Mouse (Mus musculus): ENCODE data around the gene 4930469K13Rik. TPM values are rescaled to one million over a fixed set of nuclear protein-coding genes. Genes with fewer than 3 reads are reported as not detected.

The 4930469K13Rik gene
- polyA plus RNA-seq, 1 experiment from 2014 or later: not detected

DNA sequence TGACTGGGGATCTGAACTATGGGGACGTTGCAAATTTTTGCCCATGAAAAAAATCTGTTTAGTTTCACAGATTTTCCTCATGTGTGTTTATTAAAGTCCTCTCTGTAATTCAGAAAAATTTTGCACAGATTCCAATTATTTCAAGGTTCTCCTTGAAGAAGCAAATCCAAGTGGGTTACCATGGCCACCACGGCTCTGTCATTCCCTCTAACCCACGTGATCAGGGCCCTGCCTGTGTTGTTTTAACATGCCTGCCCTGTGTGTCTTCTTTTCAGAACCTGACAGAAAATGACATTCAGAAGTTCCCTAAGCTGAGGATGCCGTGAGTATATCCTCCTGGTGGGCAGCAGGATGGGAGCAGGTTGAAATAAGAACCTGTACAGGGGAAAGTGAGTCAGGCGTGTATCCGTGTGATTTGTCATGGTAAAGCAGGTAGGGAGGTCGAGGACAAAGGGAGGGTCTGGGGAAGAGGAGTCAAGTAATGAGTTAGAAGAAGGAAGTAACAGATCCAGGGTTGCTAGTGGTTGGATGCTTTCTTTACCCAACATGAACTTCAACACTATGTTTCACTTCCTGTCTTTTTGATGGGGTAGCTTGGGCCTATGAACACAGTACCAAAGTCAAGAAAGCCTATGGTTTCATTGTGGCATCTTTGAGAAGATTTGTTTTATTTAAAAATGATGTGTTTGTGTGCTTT, 44.2 kb downstream of the 4930469K13Rik start:
- Histone ChIP-seq H3K9me3 (ENCODE audit: control insufficient read depth, low read length) (no peaks in the 10 kb centered on the region), H3K27me3 (replicated peaks; ENCODE audit: control insufficient read depth, insufficient read depth, low read length) (no peaks in the 10 kb centered on the region), H3K36me3 (ENCODE audit: control insufficient read depth, insufficient read depth, low read length) (no peaks in the 10 kb centered on the region), H3K27ac (ENCODE audit: low read depth, low read length) (no peak overlapping the region), H3K9ac (ENCODE audit: low read depth, low read length) (no peak overlapping the region), H3K4me1 (replicated peaks; ENCODE audit: control insufficient read depth, insufficient read depth, low read length) (no peaks in the 10 kb centered on the region; the same call in 1 of the 2 replicates), H3K4me2 (no peak overlapping the region), H3K4me3 (ENCODE audit: low read depth, low read length) (no peak overlapping the region)
- 73% methylated on average over 7 of the region's 7 CpGs for WGBS
- ATAC-seq (replicated peaks; ENCODE audit: low FRiP score) (no peak), DNase-seq (ENCODE audit: low spot score) (no peak)

DNA sequence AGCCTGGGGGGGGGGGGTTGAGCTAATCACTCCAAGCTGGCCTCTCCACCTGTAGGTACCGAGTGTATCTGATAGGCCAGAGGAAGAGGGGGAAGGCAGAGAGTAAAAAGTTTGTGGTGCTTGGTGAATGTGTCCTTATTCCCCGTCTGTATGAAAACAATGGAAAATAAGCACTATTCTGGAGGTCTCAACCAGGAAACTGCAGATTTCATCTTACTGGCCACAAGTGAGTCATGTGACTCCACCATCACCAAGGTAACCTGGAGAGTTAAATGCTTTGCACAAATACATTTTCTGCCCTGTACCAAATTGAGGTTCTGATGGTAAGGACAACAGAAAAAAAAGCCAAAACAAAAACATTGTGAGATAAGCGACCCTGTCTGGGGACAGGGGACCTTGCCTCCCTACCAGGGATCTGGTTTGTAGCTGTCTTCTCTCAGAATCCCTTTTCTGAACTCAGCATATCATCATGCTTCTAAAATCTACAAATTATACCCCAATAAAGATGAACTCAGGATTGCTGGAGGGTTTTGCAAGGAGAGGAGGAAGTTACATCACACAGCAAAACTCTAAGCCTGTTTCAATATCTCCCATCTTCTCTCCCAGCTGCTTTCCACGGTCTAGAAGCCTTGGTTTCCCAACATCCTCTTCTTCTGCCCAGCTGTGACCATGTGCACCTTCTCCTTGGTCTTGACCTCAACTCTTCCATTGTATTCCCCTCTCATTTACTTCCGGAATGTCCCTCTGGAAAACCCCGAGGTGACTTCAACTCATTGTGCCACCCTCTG, 45.1 kb downstream of the 4930469K13Rik start:
- Histone ChIP-seq H3K9ac (ENCODE audit: low read depth, low read length) (no peak overlapping the region), H3K27ac (ENCODE audit: low read depth, low read length) (no peak overlapping the region), H3K27me3 (replicated peaks; ENCODE audit: control insufficient read depth, insufficient read depth, low read length) (no peaks in the 10 kb centered on the region), H3K4me2 (no peak overlapping the region), H3K4me1 (replicated peaks; ENCODE audit: control insufficient read depth, insufficient read depth, low read length) (no peaks in the 10 kb centered on the region; the same call in 1 of the 2 replicates), H3K9me3 (ENCODE audit: control insufficient read depth, low read length) (no peaks in the 10 kb centered on the region), H3K36me3 (ENCODE audit: control insufficient read depth, insufficient read depth, low read length) (no peaks in the 10 kb centered on the region), H3K4me3 (ENCODE audit: low read depth, low read length) (no peak overlapping the region)
- ATAC-seq (replicated peaks; ENCODE audit: low FRiP score) (no peak), DNase-seq (ENCODE audit: low spot score) (no peak)
- WGBS: 70% methylated on average over 6 of the region's 6 CpGs

DNA sequence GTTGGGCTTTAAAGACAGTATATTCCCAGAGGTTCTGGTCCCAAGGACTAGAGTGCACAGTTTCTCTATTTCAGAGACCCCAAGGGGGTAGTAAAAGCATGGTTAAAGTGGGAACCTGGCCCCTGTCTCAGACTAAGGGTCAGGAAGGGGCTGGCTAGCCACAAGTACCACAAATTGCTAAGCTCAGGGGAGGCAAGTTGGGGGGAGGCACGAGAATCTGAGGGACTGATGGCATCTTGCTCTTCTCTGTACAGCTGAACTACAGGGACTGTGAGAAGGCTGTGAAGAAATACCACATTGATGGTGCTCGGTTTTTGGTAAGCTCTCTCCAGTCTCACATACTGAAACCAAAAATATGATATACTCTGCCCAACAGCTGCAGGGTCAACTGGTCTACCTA, 47.7 kb downstream of the 4930469K13Rik start:
- Histone ChIP-seq H3K27me3 (replicated peaks; ENCODE audit: control insufficient read depth, insufficient read depth, low read length) (no peaks in the 10 kb centered on the region), H3K36me3 (ENCODE audit: control insufficient read depth, insufficient read depth, low read length) (no peaks in the 10 kb centered on the region), H3K4me2 (peak overlapping the region; percentile 2; the same call in 1 of the 2 replicates), H3K27ac (ENCODE audit: low read depth, low read length) (no peak overlapping the region), H3K9me3 (ENCODE audit: control insufficient read depth, low read length) (no peaks in the 10 kb centered on the region), H3K4me1 (replicated peaks; ENCODE audit: control insufficient read depth, insufficient read depth, low read length) (no peaks in the 10 kb centered on the region; the same call in 1 of the 2 replicates), H3K9ac (ENCODE audit: low read depth, low read length) (no peak overlapping the region), H3K4me3 (ENCODE audit: low read depth, low read length) (no peak overlapping the region)
- DNase-seq (ENCODE audit: low spot score): no peak
- WGBS: 40% methylated on average over 2 of the region's 2 CpGs
- no peak for ATAC-seq (replicated peaks; ENCODE audit: low FRiP score)

DNA sequence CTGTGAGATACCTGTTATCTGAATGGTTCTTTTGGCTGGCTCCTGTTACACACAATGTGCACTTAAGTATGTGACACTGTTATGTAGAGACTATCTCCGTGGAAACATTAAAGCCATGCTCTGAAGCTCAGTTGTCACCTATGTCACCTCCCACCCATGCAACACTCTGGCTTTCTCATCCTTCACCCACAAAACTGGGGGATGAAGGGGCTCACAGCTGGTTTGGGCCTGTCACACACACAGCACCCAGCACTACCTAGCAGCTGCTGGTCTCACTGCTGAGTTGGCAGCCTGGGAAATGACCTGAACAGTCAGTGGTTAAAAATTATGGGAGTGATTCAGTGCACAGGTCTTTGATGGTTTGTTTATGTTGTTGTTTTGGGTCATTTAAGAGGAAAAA, 48.3 kb downstream of the 4930469K13Rik start:
- Histone ChIP-seq H3K9ac (ENCODE audit: low read depth, low read length) (no peak overlapping the region), H3K4me3 (ENCODE audit: low read depth, low read length) (no peak overlapping the region), H3K27ac (ENCODE audit: low read depth, low read length) (no peak overlapping the region), H3K9me3 (ENCODE audit: control insufficient read depth, low read length) (no peaks in the 10 kb centered on the region), H3K4me2 (peak overlapping the region; percentile 2; the same call in 1 of the 2 replicates), H3K36me3 (ENCODE audit: control insufficient read depth, insufficient read depth, low read length) (no peaks in the 10 kb centered on the region), H3K27me3 (replicated peaks; ENCODE audit: control insufficient read depth, insufficient read depth, low read length) (no peaks in the 10 kb centered on the region), H3K4me1 (replicated peaks; ENCODE audit: control insufficient read depth, insufficient read depth, low read length) (no peaks in the 10 kb centered on the region; the same call in 1 of the 2 replicates)
- no peak for ATAC-seq (replicated peaks; ENCODE audit: low FRiP score)
- no peak for DNase-seq (ENCODE audit: low spot score)
- 77% methylated on average over 1 of the region's 1 CpGs for WGBS

DNA sequence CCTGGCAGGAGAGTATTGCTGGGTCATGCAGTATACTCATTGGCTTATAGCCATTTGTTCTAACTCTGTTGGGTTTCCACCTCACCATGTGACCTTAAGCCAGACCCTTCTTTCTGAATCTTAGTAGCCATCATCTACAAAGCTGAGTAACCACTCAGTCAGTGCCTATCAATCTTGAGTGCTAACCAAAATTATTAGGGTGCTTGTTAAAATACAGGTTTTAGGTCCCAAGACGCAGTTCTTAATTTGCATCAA, 49.3 kb downstream of the 4930469K13Rik start:
- Histone ChIP-seq H3K9ac (ENCODE audit: low read depth, low read length) (no peak overlapping the region), H3K27ac (ENCODE audit: low read depth, low read length) (no peak overlapping the region), H3K4me1 (replicated peaks; ENCODE audit: control insufficient read depth, insufficient read depth, low read length) (no peaks in the 10 kb centered on the region; the same call in 1 of the 2 replicates), H3K4me3 (ENCODE audit: low read depth, low read length) (no peak overlapping the region; the same call in none of the 2 replicates), H3K27me3 (replicated peaks; ENCODE audit: control insufficient read depth, insufficient read depth, low read length) (no peaks in the 10 kb centered on the region), H3K36me3 (ENCODE audit: control insufficient read depth, insufficient read depth, low read length) (no peaks in the 10 kb centered on the region), H3K9me3 (ENCODE audit: control insufficient read depth, low read length) (no peaks in the 10 kb centered on the region), H3K4me2 (peak overlapping the region; percentile 6)
- ATAC-seq (replicated peaks; ENCODE audit: low FRiP score) (no peak), DNase-seq (ENCODE audit: low spot score) (no peak)
- 90% methylated on average over 1 of the region's 1 CpGs for WGBS

DNA sequence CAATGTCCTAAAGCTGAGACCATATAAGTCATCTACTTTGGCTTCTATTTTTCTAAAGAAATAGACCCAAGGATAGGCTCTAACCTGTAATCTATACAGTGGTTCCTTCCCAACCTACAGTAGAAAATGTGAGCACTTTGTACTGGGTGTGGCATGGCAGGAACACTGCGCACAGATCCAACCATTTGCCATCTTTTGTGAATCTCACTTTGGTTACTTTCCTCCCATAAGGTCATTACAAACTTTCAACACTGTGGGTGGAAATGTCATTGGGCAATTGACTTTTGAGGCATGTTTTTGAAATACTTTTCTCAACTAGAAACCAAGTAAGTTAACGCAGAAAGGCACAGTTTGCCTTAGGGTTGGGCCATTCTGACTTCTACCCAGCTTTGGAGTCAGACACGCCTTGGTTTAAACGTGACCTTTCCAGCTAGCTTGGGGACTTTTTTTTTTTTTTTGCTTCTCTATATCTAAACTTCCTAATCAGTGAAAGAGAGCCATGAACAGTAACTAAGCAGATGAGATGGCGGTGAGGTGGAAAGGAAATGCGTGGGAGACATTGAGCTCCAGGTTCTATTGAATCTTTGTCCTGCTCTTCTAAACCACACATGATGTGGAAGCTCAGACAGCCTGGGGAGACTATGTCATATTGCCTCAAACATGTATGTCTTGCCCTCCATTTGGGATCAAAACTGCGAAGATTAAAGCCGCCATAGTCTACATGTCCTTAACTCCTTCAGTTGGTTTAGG, 49.8 kb downstream of the 4930469K13Rik start:
- Histone ChIP-seq H3K9me3 (ENCODE audit: control insufficient read depth, low read length) (no peaks in the 10 kb centered on the region), H3K9ac (ENCODE audit: low read depth, low read length) (no peak overlapping the region), H3K4me3 (ENCODE audit: low read depth, low read length) (peak overlapping the region; percentile 35; the same call in 1 of the 2 replicates), H3K36me3 (ENCODE audit: control insufficient read depth, insufficient read depth, low read length) (no peaks in the 10 kb centered on the region), H3K4me1 (replicated peaks; ENCODE audit: control insufficient read depth, insufficient read depth, low read length) (no peaks in the 10 kb centered on the region; the same call in 1 of the 2 replicates), H3K27me3 (replicated peaks; ENCODE audit: control insufficient read depth, insufficient read depth, low read length) (no peaks in the 10 kb centered on the region), H3K27ac (ENCODE audit: low read depth, low read length) (no peak overlapping the region), H3K4me2 (peak overlapping the region; percentile 6; the same call in 1 of the 2 replicates)
- ATAC-seq (replicated peaks; ENCODE audit: low FRiP score) (no peak), DNase-seq (ENCODE audit: low spot score) (no peak)
- WGBS: 80% methylated on average over 8 of the region's 8 CpGs

DNA sequence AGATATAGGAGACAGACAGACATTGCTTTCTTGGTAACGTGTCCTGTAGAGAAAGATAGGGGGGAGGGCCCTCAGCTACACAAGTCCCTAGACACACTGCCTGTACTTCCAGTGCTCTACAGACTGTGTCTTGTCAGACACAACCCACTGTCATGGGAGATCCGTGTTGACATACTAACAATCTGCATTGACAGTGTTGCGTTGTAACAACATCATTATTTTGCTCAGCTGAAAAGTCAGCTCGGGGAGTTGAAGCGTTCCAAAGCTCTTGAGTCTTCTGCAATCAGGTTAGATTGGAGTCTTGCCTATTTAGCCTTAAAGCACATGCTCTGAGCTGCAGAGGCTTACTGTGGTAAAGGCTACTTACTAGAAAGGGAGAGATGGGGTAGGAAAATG, 50.8 kb downstream of the 4930469K13Rik start:
- no peaks in the 10 kb centered on the region for H3K27me3 ChIP-seq (replicated peaks; ENCODE audit: control insufficient read depth, insufficient read depth, low read length)
- DNase-seq (ENCODE audit: low spot score) (no peak), ATAC-seq (replicated peaks; ENCODE audit: low FRiP score) (no peak)
- H3K4me1 ChIP-seq (replicated peaks; ENCODE audit: control insufficient read depth, insufficient read depth, low read length): no peaks in the 10 kb centered on the region; the same call in 1 of the 2 replicates
- 70% methylated on average over 5 of the region's 5 CpGs for WGBS
- H3K4me3 ChIP-seq (ENCODE audit: low read depth, low read length): peak overlapping the region; percentile 35
- peak overlapping the region; percentile 5; the same call in 1 of the 2 replicates for H3K4me2 ChIP-seq
- H3K9me3 ChIP-seq (ENCODE audit: control insufficient read depth, low read length): no peaks in the 10 kb centered on the region
- no peak overlapping the region for H3K9ac ChIP-seq (ENCODE audit: low read depth, low read length)
- no peak overlapping the region for H3K27ac ChIP-seq (ENCODE audit: low read depth, low read length)
- H3K36me3 ChIP-seq (ENCODE audit: control insufficient read depth, insufficient read depth, low read length): no peaks in the 10 kb centered on the region

DNA sequence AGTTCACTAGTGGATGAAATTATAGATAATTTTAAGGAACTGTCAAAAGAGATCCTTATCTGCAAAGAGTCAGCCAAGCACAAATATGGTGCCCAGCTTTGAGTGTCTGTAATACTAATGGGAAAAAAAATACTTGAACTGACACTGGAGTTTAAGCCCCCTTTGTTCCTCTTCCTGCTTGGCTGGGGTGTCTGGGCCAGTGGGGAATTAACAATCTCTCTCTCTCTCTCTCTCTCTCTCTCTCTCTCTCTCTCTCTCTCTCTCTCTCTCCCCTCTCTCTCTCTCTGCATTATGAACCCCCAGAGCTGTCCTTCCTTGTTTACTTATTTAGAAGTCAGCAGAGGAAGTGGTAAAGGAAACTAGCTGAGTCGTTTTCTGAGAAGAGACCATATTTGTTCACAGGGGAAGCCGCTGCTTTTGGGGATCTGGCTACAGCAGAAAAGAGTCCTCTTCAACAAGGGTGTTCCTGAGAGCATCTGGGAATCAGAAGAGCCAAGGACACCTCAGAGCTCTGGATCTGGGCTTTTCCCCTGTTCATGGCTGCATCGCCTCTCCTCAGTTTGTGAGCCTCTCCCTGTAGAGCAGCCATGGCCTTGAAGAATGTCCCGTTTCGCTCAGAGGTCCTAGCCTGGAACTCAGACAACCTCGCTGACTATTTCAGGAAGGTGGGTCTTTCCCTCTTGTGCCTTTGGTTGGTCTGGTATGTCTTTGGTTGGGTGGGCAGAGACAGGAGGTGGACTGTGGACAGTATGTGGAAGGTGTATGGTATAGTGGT, 51.4 kb downstream of the 4930469K13Rik start, which contains the start of gene Lcp2:
Gene Lcp2 (plus strand): TSS at position 154 of the 775 bp plus-strand sequence.
- Histone ChIP-seq H3K4me1 (replicated peaks; ENCODE audit: control insufficient read depth, insufficient read depth, low read length) (no peaks in the 10 kb centered on the region), H3K27me3 (replicated peaks; ENCODE audit: control insufficient read depth, insufficient read depth, low read length) (no peaks in the 10 kb centered on the region), H3K36me3 (ENCODE audit: control insufficient read depth, insufficient read depth, low read length) (no peaks in the 10 kb centered on the region), H3K4me3 (ENCODE audit: low read depth, low read length) (peak within 1 kb of the TSS; percentile 35), H3K9me3 (ENCODE audit: control insufficient read depth, low read length) (no peaks in the 10 kb centered on the region), H3K27ac (ENCODE audit: low read depth, low read length) (no peak within 1 kb of the TSS), H3K9ac (ENCODE audit: low read depth, low read length) (peak within 1 kb of the TSS; percentile 31; the same call in 1 of the 2 replicates), H3K4me2 (peak within 1 kb of the TSS; percentile 24)
- ATAC-seq (replicated peaks; ENCODE audit: low FRiP score) (no peak), DNase-seq (ENCODE audit: low spot score) (no peak)
- WGBS: 46% methylated on average over 6 of the region's 6 CpGs

Data from liver, embryonic 11.5 days (tissue).